Mouse (Mus musculus) heart, adult 2 months (tissue): ENCODE measurements around the gene Cwc25.

ENCODE experiments used
- CTCF ChIP-seq: fragments of 200-600 bp; IDR thresholded peaks from 2 replicates; pipeline ENCODE4 v1.8.1; 2022; ENCODE audit warnings: antibody characterized with exemption, mild to moderate bottlenecking, moderate library complexity
- POLR2A ChIP-seq: fragments of 200-500 bp; IDR thresholded peaks from 2 replicates; pipeline ENCODE4 v1.6.1; 2011; ENCODE audit warnings: mild to moderate bottlenecking, low read depth, low read length, control low read depth; ENCODE audit not compliant: insufficient read depth

GRCm38 (mm10) chr11:97697891-97698529 is 68.3 kb downstream of the Cwc25 start:
- TF ChIP-seq POLR2A (no peak), CTCF (no peak)
